Mouse (Mus musculus) liver, postnatal 0 days (tissue): ENCODE results near the gene Cmklr1.

Experiments used
- CTCF ChIP-seq: sonication (generic); IDR thresholded peaks from 2 replicates; pipeline ENCODE4 v1.5.1; 2016; ENCODE audit warnings: antibody characterized with exemption, low read depth
- EP300 ChIP-seq: IDR thresholded peaks from 2 replicates; pipeline ENCODE4 v1.6.1; 2016; ENCODE audit warnings: antibody characterized with exemption, low read depth, mild to moderate bottlenecking

- TF ChIP-seq CTCF (no peak), EP300 (no peak)
These were observed 27.3 kb upstream of the Cmklr1 start for GRCm38 (mm10) chr5:113677541-113677940.
